35 mouse cellular contexts compared by ENCODE assay signal in the genomic region with DNA sequence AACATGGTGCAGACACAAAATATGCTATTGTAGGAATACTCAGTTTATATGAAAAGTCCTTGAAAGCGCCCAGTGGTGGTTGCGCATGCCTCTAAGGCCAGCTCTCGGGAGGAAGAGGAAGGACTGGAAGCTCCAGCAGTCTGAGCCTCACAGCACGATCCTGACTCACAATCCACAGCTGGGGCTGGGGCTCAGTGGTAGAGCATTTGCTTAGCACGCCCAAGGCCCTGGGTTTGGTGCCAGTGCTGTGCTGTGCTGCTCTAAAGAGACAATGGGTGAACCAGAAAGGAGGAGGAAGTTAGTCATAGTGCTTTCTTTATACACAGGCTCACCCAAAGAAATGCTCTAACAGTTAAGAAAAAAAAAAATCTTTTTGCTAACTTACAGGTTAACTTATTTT. TPM values are rescaled to one million over a fixed set of nuclear protein-coding genes. Genes with fewer than 3 reads are reported as not detected.
DNase-seq lines count a peak whose midpoint lies in the region; ATAC-seq and TF ChIP-seq lines count a peak whose summit lies in the region.
"Had no signal": no experiment of that assay in that cellular context is flagged by ENCODE, and none has a peak within 500 bp of the region (broad histone marks: within the 10 kb centered on the region; RNA-seq: fewer than 3 reads in every experiment).

No protein-coding gene starts in this region.

- no peak overlapping the region for H3K9ac ChIP-seq in forebrain, embryonic 11.5 days (ENCODE audit: low read length)
- H3K9ac ChIP-seq: forebrain, embryonic 15.5 days; heart, embryonic 13.5 days; hindbrain, embryonic 15.5 days; liver, embryonic 14.5 days; lung, embryonic 14.5 days; midbrain, embryonic 15.5 days had no signal

- no peaks in the 10 kb centered on the region for H3K4me1 ChIP-seq in forebrain, embryonic 11.5 days (replicated peaks; ENCODE audit: control insufficient read depth, insufficient read depth, low read length)
- no peaks in the 10 kb centered on the region; the same call in 1 of the 2 replicates for H3K4me1 ChIP-seq in cerebellum, adult 2 months (ENCODE audit: control insufficient read depth, insufficient read depth, low read length)
- H3K4me1 ChIP-seq: forebrain, embryonic 15.5 days; hindbrain, embryonic 15.5 days; midbrain, embryonic 15.5 days had no signal

- no peak for TF ChIP-seq CTCF in cerebellum, adult 2 months (IDR thresholded peaks at IDR 0.05; ENCODE audit: borderline replicate concordance, insufficient read depth, low read depth, low read length)

- WGBS in forebrain, embryonic 11.5 days: 89% methylated on average over 5 of the region's 5 CpGs
- 73% methylated on average over 5 of the region's 5 CpGs for WGBS in cerebellum, adult 2 months

- H3K27ac ChIP-seq in forebrain, embryonic 11.5 days (ENCODE audit: low read depth, low read length): no peak overlapping the region
- no peak overlapping the region for H3K27ac ChIP-seq in cerebellum, adult 2 months (ENCODE audit: insufficient read depth, low read length)
- H3K27ac ChIP-seq: forebrain, embryonic 15.5 days; heart, embryonic 13.5 days; hindbrain, embryonic 15.5 days; liver, embryonic 14.5 days; midbrain, embryonic 15.5 days had no signal

- DNase-seq in left cerebral cortex, adult 9 months (ENCODE audit: low spot score in 2 of 2): peak; percentile 31 to 58
- no peak for DNase-seq in left cerebral cortex, postnatal 10 days (ENCODE audit: extremely low spot score in 1 of 2, low spot score in 2 of 2)
- DNase-seq in 3134 (ENCODE audit: extremely low read depth, insufficient read length, low spot score) (peak; percentile 26), 3T3-L1 (ENCODE audit: low read depth, low spot score) (peak; percentile 36)
- peak; percentile 86 for DNase-seq in brain, adult 2 months (ENCODE audit: low read depth, low spot score)
- no peak for DNase-seq in gastrocnemius, postnatal 4 days (ENCODE audit: low spot score in 2 of 2)
- DNase-seq in forebrain, embryonic 11.5 days (ENCODE audit: low spot score): no peak
- DNase-seq in cerebellum, adult 2 months: no peak
- DNase-seq: adrenal gland, postnatal 25 days; cerebellum, adult 8-10 months; cerebellum, postnatal 25 days; heart, postnatal 10 days; kidney, adult 18-20 months; kidney, postnatal 36 days; layer of hippocampus, postnatal 36 days; liver; lung, embryonic 14.5 days; lung, postnatal 14 days; thymus, postnatal 14 days had no signal

- no peaks in the 10 kb centered on the region for H3K27me3 ChIP-seq in forebrain, embryonic 11.5 days (ENCODE audit: control insufficient read depth, insufficient read depth, low read length)
- H3K27me3 ChIP-seq in cerebellum, adult 2 months (ENCODE audit: control insufficient read depth, insufficient read depth, low read length): no peaks in the 10 kb centered on the region
- H3K27me3 ChIP-seq: forebrain, embryonic 15.5 days; hindbrain, embryonic 15.5 days; midbrain, embryonic 15.5 days had no signal

- intact Hi-C loops in left cerebral cortex, postnatal 10 days (cut with DNase I): loop anchor here (5.0 kb wide), 1 partner anchor 224 kb away; no protein-coding TSS in a partner anchor

- no peak for TF ChIP-seq POLR2A in cerebellum, adult 2 months (IDR thresholded peaks at IDR 0.05; ENCODE audit: borderline replicate concordance, insufficient read depth, low read length)

- no peaks in the 10 kb centered on the region for H3K36me3 ChIP-seq in forebrain, embryonic 11.5 days (ENCODE audit: control insufficient read depth, insufficient read depth, low read length)
- H3K36me3 ChIP-seq: forebrain, embryonic 15.5 days; hindbrain, embryonic 15.5 days; midbrain, embryonic 15.5 days had no signal

- ATAC-seq in forebrain, embryonic 11.5 days (replicated peaks; ENCODE audit: low FRiP score): no peak
- ATAC-seq: forebrain, embryonic 15.5 days; inflammation-experienced regulatory T-cells, adult 6 months; midbrain, embryonic 15.5 days had no signal

- H3K4me2 ChIP-seq in forebrain, embryonic 11.5 days (ENCODE audit: low read depth, low read length, severe bottlenecking): no peak overlapping the region
- H3K4me2 ChIP-seq: forebrain, embryonic 15.5 days; heart, embryonic 13.5 days; hindbrain, embryonic 15.5 days; lung, embryonic 14.5 days; midbrain, embryonic 15.5 days had no signal

- H3K4me3 ChIP-seq in forebrain, embryonic 11.5 days (ENCODE audit: low read depth, low read length): no peak overlapping the region
- no peak overlapping the region for H3K4me3 ChIP-seq in cerebellum, adult 2 months (replicated peaks; ENCODE audit: insufficient read depth, low read depth, low read length)
- H3K4me3 ChIP-seq: forebrain, embryonic 15.5 days; heart, embryonic 13.5 days; hindbrain, embryonic 15.5 days; midbrain, embryonic 15.5 days had no signal

- H3K9me3 ChIP-seq in forebrain, embryonic 11.5 days (ENCODE audit: control insufficient read depth, low read length): no peaks in the 10 kb centered on the region
- H3K9me3 ChIP-seq: forebrain, embryonic 15.5 days; heart, embryonic 13.5 days; hindbrain, embryonic 15.5 days; midbrain, embryonic 15.5 days had no signal

RNA-seq across cellular contexts. Expression of a gene that starts 35.6 kb away (rescaled TPM):
- not detected for total RNA-seq in left cerebral cortex, postnatal 10 days (2021)
- total RNA-seq in gastrocnemius, postnatal 4 days (2021): not detected
- polyA plus RNA-seq in forebrain, embryonic 11.5 days (2014; fragmentation: Nextera tagmentation; extraction: Ambion mirVana): not detected in 2 replicates
- 0.16 and 0.18 TPM in 2 replicates for polyA plus RNA-seq in cerebellum, adult 2 months (2012; rRNA removed)
- total RNA-seq: adrenal gland, adult 18-20 months; adrenal gland, postnatal 25 days; gastrocnemius, adult 8-10 months; heart, adult 8-10 months; hematopoietic stem cell, adult 5-6 weeks; layer of hippocampus, postnatal 36 days; MEL; neutrophil, adult 5-6 weeks had no signal
- polyA plus RNA-seq: embryonic facial prominence, embryonic 11.5 days; forebrain, embryonic 15.5 days; heart, embryonic 13.5 days; hindbrain, embryonic 15.5 days; inflammation-experienced regulatory T-cells, adult 6 months; kidney, embryonic 16.5 days; limb, embryonic 11.5 days; lung, embryonic 14.5 days; midbrain, embryonic 15.5 days; neural tube, embryonic 11.5 days had no signal

RNA-seq across cellular contexts. Expression of a gene that starts 44.1 kb away (rescaled TPM):
- 10 to 100 TPM; 98.1 TPM for total RNA-seq in left cerebral cortex, postnatal 10 days (2021)
- 1 to 10 TPM; 6.0 to 6.5 TPM for total RNA-seq in gastrocnemius, postnatal 4 days (2021)
- 34.2 and 37.7 TPM in 2 replicates for polyA plus RNA-seq in forebrain, embryonic 11.5 days (2014; fragmentation: Nextera tagmentation; extraction: Ambion mirVana)
- 115 and 118 TPM in 2 replicates for polyA plus RNA-seq in cerebellum, adult 2 months (2012; rRNA removed)

RNA-seq across cellular contexts. Expression of a gene that starts 44.1 kb away (rescaled TPM):
- total RNA-seq in left cerebral cortex, postnatal 10 days (2021): 10 to 100 TPM; 37.8 to 39.5 TPM
- 10 to 100 TPM; 20.7 to 30.2 TPM for total RNA-seq in gastrocnemius, postnatal 4 days (2021)
- polyA plus RNA-seq in forebrain, embryonic 11.5 days (2014; fragmentation: Nextera tagmentation; extraction: Ambion mirVana): 3.0 and 4.0 TPM in 2 replicates
- 20.8 and 22.9 TPM in 2 replicates for polyA plus RNA-seq in cerebellum, adult 2 months (2012; rRNA removed)

Comparison
In these comparisons a context has a peak if more than half of its experiments do, and no peak if none do; other contexts are left out.
1. DNase-seq: peak in left cerebral cortex, adult 9 months (2 of 2), 3134 (single experiment), 3T3-L1 (single experiment) and brain, adult 2 months (single experiment); none in left cerebral cortex, postnatal 10 days (0 of 2), gastrocnemius, postnatal 4 days (0 of 2), forebrain, embryonic 11.5 days (single experiment) and cerebellum, adult 2 months (0 of 2).
2. RNA of a gene that starts 44.1 kb away (total RNA-seq): 98.1 TPM in left cerebral cortex, postnatal 10 days; 6.0 to 6.5 TPM in gastrocnemius, postnatal 4 days; every median in the first group is over 10 times any median in the second.